24 mouse cellular contexts compared by ENCODE assay signal in genomic region chr12:18387257-18387656, GRCm38 (mm10).
DNase-seq lines count a peak whose midpoint lies in the region; ATAC-seq and TF ChIP-seq lines count a peak whose summit lies in the region.
"Had no signal": no experiment of that assay in that cellular context is flagged by ENCODE, and none has a peak within 500 bp of the region (broad histone marks: within the 10 kb centered on the region; RNA-seq: fewer than 3 reads in every experiment).

No protein-coding gene starts in this region.

- H3K4me3 ChIP-seq in heart, embryonic 11.5 days (ENCODE audit: low read depth, low read length), result 0 out of 2 replicates have a peak overlapping the region, but pooled peaks have one; percentile 8
- H3K4me3 ChIP-seq in testis, adult 2 months (ENCODE audit: control insufficient read depth, low read depth, low read length), result peak overlapping the region; percentile 58
- peak overlapping the region; percentile 27 for H3K4me3 ChIP-seq in limb, embryonic 10.5 days
- no peak overlapping the region for H3K4me3 ChIP-seq in midbrain, embryonic 15.5 days
- H3K4me3 ChIP-seq: embryonic facial prominence, embryonic 12.5 days; erythroblast, embryonic 14.5 days; forebrain, embryonic 13.5 days; limb, embryonic 13.5 days; neural tube, embryonic 15.5 days had no signal

- ATAC-seq in heart, embryonic 11.5 days (replicated peaks; ENCODE audit: insufficient number of reproducible peaks, low FRiP score, low TSS enrichment), result 0 out of 2 replicates have a peak, but pooled peaks have one; percentile 55
- no peak for ATAC-seq in midbrain, embryonic 15.5 days (replicated peaks)
- ATAC-seq: forebrain, embryonic 13.5 days; hindbrain, embryonic 16.5 days had no signal

- DNase-seq in heart, postnatal 10 days, result no peak
- DNase-seq in testis, postnatal 10 days (ENCODE audit: low spot score), result no peak
- no peak for DNase-seq in limb, embryonic 10.5 days (ENCODE audit: low spot score)
- DNase-seq in cerebellum, postnatal 10 days, result no peak
- DNase-seq: adrenal gland, postnatal 25 days; cerebellum, adult 18-20 months; gastrocnemius, postnatal 10 days; heart, postnatal 36 days; kidney, adult 18-20 months; kidney, postnatal 10 days; lung, postnatal 10 days; midbrain, embryonic 14.5 days; right cerebral cortex, postnatal 25 days; thymus, postnatal 25 days had no signal

- intact Hi-C loops in heart, postnatal 10 days (cut with DNase I), result no loop called here

- H3K4me2 ChIP-seq in heart, embryonic 11.5 days, result no peak overlapping the region
- no peak overlapping the region for H3K4me2 ChIP-seq in midbrain, embryonic 15.5 days
- H3K4me2 ChIP-seq: embryonic facial prominence, embryonic 12.5 days; forebrain, embryonic 13.5 days; limb, embryonic 13.5 days; neural tube, embryonic 15.5 days had no signal

- 4% methylated on average over 35 of the region's 41 CpGs for WGBS in heart, embryonic 11.5 days (ENCODE audit: insufficient replicate concordance)
- WGBS in limb, embryonic 10.5 days, result 10% methylated on average over 36 of the region's 41 CpGs
- 16% methylated on average over 34 of the region's 41 CpGs for WGBS in midbrain, embryonic 15.5 days

- H3K27me3 ChIP-seq in heart, embryonic 11.5 days (ENCODE audit: control insufficient read depth, insufficient read depth, low read length), result peaks cover 6% of the 10 kb centered on the region; the same call in 1 of the 2 replicates
- H3K27me3 ChIP-seq in testis, adult 2 months (ENCODE audit: control insufficient read depth, insufficient read depth, low read length), result no peaks in the 10 kb centered on the region
- peaks cover 12% of the 10 kb centered on the region; the same call in 1 of the 2 replicates for H3K27me3 ChIP-seq in limb, embryonic 10.5 days (ENCODE audit: low read depth, poor library complexity, severe bottlenecking)
- no peaks in the 10 kb centered on the region for H3K27me3 ChIP-seq in midbrain, embryonic 15.5 days (replicated peaks)
- H3K27me3 ChIP-seq: CH12.LX; embryonic facial prominence, embryonic 12.5 days; forebrain, embryonic 13.5 days; neural tube, embryonic 15.5 days had no signal

- no peak overlapping the region for H3K9ac ChIP-seq in heart, embryonic 11.5 days (ENCODE audit: low read depth, low read length)
- no peak overlapping the region for H3K9ac ChIP-seq in midbrain, embryonic 15.5 days
- H3K9ac ChIP-seq: embryonic facial prominence, embryonic 12.5 days; forebrain, embryonic 13.5 days; limb, embryonic 13.5 days; neural tube, embryonic 15.5 days had no signal

- TF ChIP-seq CTCF in testis, adult 2 months (IDR thresholded peaks at IDR 0.05; ENCODE audit: control insufficient read depth, insufficient read depth, insufficient replicate concordance, low read depth, low read length), result no peak

- no peaks in the 10 kb centered on the region for H3K4me1 ChIP-seq in heart, embryonic 11.5 days (ENCODE audit: control insufficient read depth, insufficient read depth, low read length)
- H3K4me1 ChIP-seq in testis, adult 2 months (ENCODE audit: control insufficient read depth, insufficient read depth, low read length), result peaks cover 9% of the 10 kb centered on the region
- no peaks in the 10 kb centered on the region for H3K4me1 ChIP-seq in limb, embryonic 10.5 days
- no peaks in the 10 kb centered on the region for H3K4me1 ChIP-seq in midbrain, embryonic 15.5 days
- H3K4me1 ChIP-seq: embryonic facial prominence, embryonic 12.5 days; forebrain, embryonic 13.5 days; limb, embryonic 13.5 days; neural tube, embryonic 15.5 days had no signal

- H3K36me3 ChIP-seq in heart, embryonic 11.5 days (ENCODE audit: control insufficient read depth, insufficient read depth, low read length), result no peaks in the 10 kb centered on the region
- H3K36me3 ChIP-seq in testis, adult 2 months (ENCODE audit: control insufficient read depth, insufficient read depth, low read length), result no peaks in the 10 kb centered on the region
- H3K36me3 ChIP-seq in limb, embryonic 10.5 days, result no peaks in the 10 kb centered on the region
- no peaks in the 10 kb centered on the region for H3K36me3 ChIP-seq in midbrain, embryonic 15.5 days (replicated peaks)
- H3K36me3 ChIP-seq: embryonic facial prominence, embryonic 12.5 days; limb, embryonic 13.5 days; neural tube, embryonic 15.5 days had no signal

- H3K27ac ChIP-seq in heart, embryonic 11.5 days (ENCODE audit: low read depth, low read length), result no peak overlapping the region
- no peak overlapping the region for H3K27ac ChIP-seq in testis, adult 2 months (ENCODE audit: control insufficient read depth, insufficient read depth, low read depth, low read length)
- H3K27ac ChIP-seq in limb, embryonic 10.5 days, result no peak overlapping the region
- no peak overlapping the region for H3K27ac ChIP-seq in midbrain, embryonic 15.5 days
- H3K27ac ChIP-seq: embryonic facial prominence, embryonic 12.5 days; forebrain, embryonic 13.5 days; limb, embryonic 13.5 days; neural tube, embryonic 15.5 days had no signal

- no peak for TF ChIP-seq POLR2A in testis, adult 2 months (IDR thresholded peaks at IDR 0.05; ENCODE audit: control insufficient read depth, low read depth, low read length)

- H3K9me3 ChIP-seq in heart, embryonic 11.5 days (replicated peaks; ENCODE audit: control insufficient read depth, low read length), result peaks cover 25% of the 10 kb centered on the region
- H3K9me3 ChIP-seq in limb, embryonic 10.5 days (replicated peaks), result peaks cover 32% of the 10 kb centered on the region
- peaks cover 32% of the 10 kb centered on the region for H3K9me3 ChIP-seq in midbrain, embryonic 15.5 days
